Mouse (Mus musculus) spleen, adult 2 months (tissue): Measurements from ENCODE around the gene Chmp4b. TPM values are rescaled to one million over a fixed set of nuclear protein-coding genes. Genes with fewer than 3 reads are reported as not detected.

Source experiments
- DNase-seq, 2 experiments: peaks; one replicate each; pipeline versions ENCODE4 v3.0.0 to v3.0.0-alpha.2; 2012 to 2021; ENCODE audit warnings: low spot score in 2 of 2, low read depth in 1 of 2
- H3K27ac ChIP-seq: fragments of 200-500 bp; 2 replicates; pipeline ENCODE4 v1.5.1; 2012; ENCODE audit warnings: low read length, inconsistent platforms; ENCODE audit not compliant: insufficient read depth
- H3K27me3 ChIP-seq: fragments of 200-500 bp; 2 replicates; pipeline ENCODE4 v1.6.1; 2012; ENCODE audit warnings: mild to moderate bottlenecking, moderate library complexity, low read length, inconsistent platforms; ENCODE audit not compliant: control insufficient read depth, insufficient read depth
- H3K36me3 ChIP-seq: fragments of 200-500 bp; 2 replicates; pipeline ENCODE4 v1.6.1; 2012; ENCODE audit warnings: mild to moderate bottlenecking, low read length, inconsistent platforms; ENCODE audit not compliant: control insufficient read depth, insufficient read depth
- H3K4me1 ChIP-seq: fragments of 200-500 bp; 2 replicates; pipeline ENCODE4 v1.6.1; 2011; ENCODE audit warnings: inconsistent platforms; ENCODE audit not compliant: control insufficient read depth, insufficient read depth, insufficient read length
- H3K4me3 ChIP-seq: fragments of 200-500 bp; 2 replicates; pipeline ENCODE4 v1.5.1; 2011; ENCODE audit warnings: mild to moderate bottlenecking, inconsistent platforms; ENCODE audit not compliant: insufficient read depth, insufficient read length; ENCODE audit errors: extremely low read depth
- CTCF ChIP-seq: fragments of 200-500 bp; IDR thresholded peaks from 2 replicates; pipeline ENCODE4 v1.5.1; 2011; ENCODE audit warnings: mild to moderate bottlenecking, inconsistent platforms; ENCODE audit not compliant: insufficient read depth, insufficient read length, insufficient replicate concordance; ENCODE audit errors: extremely low read depth
- POLR2A ChIP-seq: fragments of 200-500 bp; IDR thresholded peaks from 2 replicates; pipeline ENCODE4 v1.6.1; 2011; ENCODE audit warnings: low read depth, low read length, inconsistent platforms
- WGBS: fragments of 180-500 bp; shearing (Covaris S2); methylation state at CpG from one replicate; pipeline ENCODE4 v1.1.7; 2018; 5-methylcytosine and 5-hydroxymethylcytosine counted together
- polyA plus RNA-seq: library from polyadenylated mRNA; depleted of rRNA; stranded (reverse); fragments of >200 nt; gene quantifications from 2 replicates; pipeline ENCODE4 v1.2.3, GENCODE M21; 2012

The Chmp4b gene
- polyA plus RNA-seq, 1 experiment = 52.8 TPM

GRCm38 (mm10) chr2:154730841-154731240 is 79.3 kb downstream of the Chmp4b start:
- no peak overlapping the region for H3K27ac ChIP-seq
- 87% methylated on average over 3 of the region's 3 CpGs for WGBS
- no peaks in the 10 kb centered on the region for H3K27me3 ChIP-seq
- H3K4me1 ChIP-seq = peaks cover 4% of the 10 kb centered on the region; the same call in 1 of the 2 replicates
- no peaks in the 10 kb centered on the region for H3K36me3 ChIP-seq
- H3K4me3 ChIP-seq = no peak overlapping the region
- no peak for DNase-seq
- TF ChIP-seq CTCF (no peak), POLR2A (no peak)

GRCm38 (mm10) chr2:154731916-154732315 is 80.4 kb downstream of the Chmp4b start:
- H3K27me3 ChIP-seq = no peaks in the 10 kb centered on the region
- DNase-seq = no peak
- no peak overlapping the region for H3K27ac ChIP-seq
- H3K4me1 ChIP-seq = peaks cover 4% of the 10 kb centered on the region; the same call in 1 of the 2 replicates
- WGBS = 77% methylated on average over 2 of the region's 2 CpGs
- no peaks in the 10 kb centered on the region for H3K36me3 ChIP-seq
- no peak for TF ChIP-seq CTCF
- no peak for TF ChIP-seq POLR2A
- no peak overlapping the region for H3K4me3 ChIP-seq

DNA sequence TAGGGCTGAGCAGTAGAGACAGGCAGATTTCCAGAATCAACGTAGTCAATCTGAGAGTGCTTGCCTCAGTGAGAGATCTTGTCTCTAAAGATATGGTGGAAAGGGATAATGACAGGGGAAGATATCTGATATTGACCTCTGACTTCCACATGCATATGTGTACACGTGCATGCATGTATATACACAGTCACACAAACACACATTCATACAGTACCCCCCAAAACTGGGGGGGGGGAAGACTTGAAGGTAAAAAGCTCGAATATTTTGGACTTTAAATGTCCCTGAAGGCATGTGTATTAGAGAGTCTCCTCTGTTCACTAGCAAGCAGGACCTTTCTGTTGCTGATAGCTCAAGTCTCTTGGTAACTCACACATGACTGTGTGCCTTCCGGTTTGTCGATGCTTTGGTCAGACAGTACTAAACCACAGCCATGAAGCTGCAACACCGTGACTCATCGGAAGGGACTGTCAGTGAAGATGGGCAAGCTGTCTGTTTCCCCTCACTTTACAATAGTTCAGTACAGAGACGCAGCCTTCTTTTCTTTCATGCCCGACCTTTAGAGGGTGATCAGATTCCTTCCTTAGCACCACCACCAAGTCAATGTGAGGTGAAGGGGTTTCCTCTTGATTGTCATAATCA is 81.1 kb downstream of the Chmp4b start:
- no peaks in the 10 kb centered on the region for H3K36me3 ChIP-seq
- H3K4me1 ChIP-seq = peaks cover 4% of the 10 kb centered on the region; the same call in 1 of the 2 replicates
- no peak overlapping the region for H3K27ac ChIP-seq
- no peak for TF ChIP-seq POLR2A
- no peak for TF ChIP-seq CTCF
- no peak for DNase-seq
- no peak overlapping the region for H3K4me3 ChIP-seq
- H3K27me3 ChIP-seq = no peaks in the 10 kb centered on the region
- 53% methylated on average over 9 of the region's 9 CpGs for WGBS

GRCm38 (mm10) chr2:154734977-154735376 is 83.5 kb downstream of the Chmp4b start:
- 71% methylated on average over 9 of the region's 9 CpGs for WGBS
- H3K4me3 ChIP-seq = no peak overlapping the region
- H3K4me1 ChIP-seq = peaks cover 4% of the 10 kb centered on the region; the same call in 1 of the 2 replicates
- no peak for TF ChIP-seq POLR2A
- TF ChIP-seq CTCF = no peak
- H3K36me3 ChIP-seq = no peaks in the 10 kb centered on the region
- no peak overlapping the region for H3K27ac ChIP-seq
- DNase-seq = no peak
- H3K27me3 ChIP-seq = no peaks in the 10 kb centered on the region

DNA sequence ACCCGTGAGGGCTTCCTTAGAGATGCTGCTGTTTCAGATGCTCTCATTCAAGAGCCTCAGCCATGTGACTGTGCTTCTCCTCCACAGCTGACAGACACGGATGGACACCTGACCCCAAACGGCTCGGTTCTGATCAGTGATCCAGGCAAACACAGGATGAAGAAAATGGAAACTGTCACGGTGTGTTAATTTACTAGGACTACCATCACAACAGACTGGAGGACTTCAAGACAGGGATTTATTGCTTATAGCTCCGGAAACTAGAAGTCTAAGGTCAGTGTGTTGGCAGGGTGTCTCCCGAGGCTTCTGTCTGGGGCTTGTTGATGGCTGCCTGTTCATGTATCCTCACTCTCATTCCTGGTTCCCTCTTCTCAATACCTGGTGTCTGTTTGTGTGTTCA is 83.9 kb downstream of the Chmp4b start:
- no peak for DNase-seq
- Histone ChIP-seq H3K27ac (no peak overlapping the region), H3K27me3 (no peaks in the 10 kb centered on the region), H3K4me1 (peaks cover 4% of the 10 kb centered on the region; the same call in 1 of the 2 replicates), H3K36me3 (no peaks in the 10 kb centered on the region), H3K4me3 (no peak overlapping the region)
- WGBS = 83% methylated on average over 7 of the region's 7 CpGs
- TF ChIP-seq CTCF = no peak
- TF ChIP-seq POLR2A = no peak

GRCm38 (mm10) chr2:154735986-154736385 is 84.5 kb downstream of the Chmp4b start:
- 82% methylated on average over 7 of the region's 7 CpGs for WGBS
- no peak for DNase-seq

DNA sequence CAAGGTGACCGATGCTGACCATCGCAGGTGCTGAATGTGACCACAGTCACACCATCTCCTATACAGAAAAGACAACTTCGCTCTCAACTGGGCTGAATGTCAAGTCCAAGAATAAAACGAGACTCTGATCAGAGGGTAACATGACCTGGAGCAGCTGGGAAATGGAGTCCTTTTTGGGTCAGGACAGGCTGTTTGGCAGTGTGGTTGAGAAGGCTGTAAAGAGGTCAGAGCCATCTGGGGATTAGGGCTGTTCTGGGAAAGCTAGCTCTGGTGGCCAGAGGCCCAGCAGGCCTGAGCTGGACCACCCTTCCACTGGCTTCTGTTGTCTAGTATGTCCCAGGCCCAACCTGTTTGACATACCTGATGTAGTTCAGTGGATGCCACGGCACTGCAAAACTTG is 87.1 kb downstream of the Chmp4b start:
- DNase-seq = no peak
- 95% methylated on average over 5 of the region's 5 CpGs for WGBS

More at GRCm38 (mm10) chr2:154735986-154736385, 84.5 kb downstream of the Chmp4b start:
- Histone ChIP-seq H3K4me3 (no peak overlapping the region), H3K36me3 (no peaks in the 10 kb centered on the region), H3K4me1 (peaks cover 4% of the 10 kb centered on the region; the same call in 1 of the 2 replicates), H3K27ac (no peak overlapping the region), H3K27me3 (no peaks in the 10 kb centered on the region)
- TF ChIP-seq CTCF (no peak), POLR2A (no peak)

More for the DNA sequence above, 87.1 kb downstream of the Chmp4b start:
- Histone ChIP-seq H3K36me3 (no peaks in the 10 kb centered on the region), H3K4me1 (0 out of 2 replicates have a peak, but pooled peaks cover 2% of the 10 kb centered on the region), H3K27me3 (no peaks in the 10 kb centered on the region), H3K27ac (no peak overlapping the region), H3K4me3 (no peak overlapping the region)
- TF ChIP-seq CTCF (no peak), POLR2A (no peak)
